Mouse (Mus musculus) limb, embryonic 14.5 days (tissue): ENCODE measurements at regions not wholly inside any gene's neighbourhood (a gene's known extent, or its start where the extent isn't known, plus 50 kb on each side); places are given as distances from the start of the nearest gene placed in this dataset.

Experiments used
- ATAC-seq: fragments of 200-750 bp; cut with Nextera tagmentation; 2 replicates; pipeline ENCODE4 v1.8.0; 2017; ENCODE audit warnings: low read depth, moderate number of reproducible peaks, moderate TSS enrichment; ENCODE audit not compliant: low FRiP score
- DNase-seq: peaks from one replicate; pipeline ENCODE4 v3.0.0-alpha.2; 2015; ENCODE audit warnings: low spot score
- H3K27ac ChIP-seq: fragments of 300-500 bp; sonication (generic); replicated peaks from 2 replicates; pipeline ENCODE4 v1.5.1; 2014; ENCODE audit warnings: low read depth, mild to moderate bottlenecking, low read length, moderate library complexity, mixed read lengths
- H3K27me3 ChIP-seq: fragments of 300-500 bp; sonication (generic); 2 replicates; pipeline ENCODE4 v1.6.1; 2014; ENCODE audit warnings: low read length, mixed read lengths; ENCODE audit not compliant: control insufficient read depth, insufficient read depth
- H3K36me3 ChIP-seq: fragments of 300-500 bp; sonication (generic); 2 replicates; pipeline ENCODE4 v1.6.1; 2014; ENCODE audit warnings: mild to moderate bottlenecking, low read length, moderate library complexity, mixed read lengths; ENCODE audit not compliant: control insufficient read depth, insufficient read depth
- H3K4me1 ChIP-seq: fragments of 300-500 bp; sonication (generic); 2 replicates; pipeline ENCODE4 v1.6.1; 2014; ENCODE audit warnings: antibody characterized with exemption, low read length, mixed read lengths; ENCODE audit not compliant: control insufficient read depth, insufficient read depth
- H3K4me2 ChIP-seq: fragments of 300-500 bp; sonication (generic); replicated peaks from 2 replicates; pipeline ENCODE4 v1.6.1; 2014; ENCODE audit warnings: low read depth, mild to moderate bottlenecking, low read length, moderate library complexity; ENCODE audit not compliant: severe bottlenecking
- H3K4me3 ChIP-seq: fragments of 300-500 bp; sonication (generic); replicated peaks from 2 replicates; pipeline ENCODE4 v1.5.1; 2014; ENCODE audit warnings: low read length
- H3K9ac ChIP-seq: fragments of 300-500 bp; sonication (generic); 2 replicates; pipeline ENCODE4 v1.6.1; 2014; ENCODE audit warnings: mild to moderate bottlenecking, low read depth, low read length, moderate library complexity; ENCODE audit not compliant: severe bottlenecking
- H3K9me3 ChIP-seq: fragments of 300-500 bp; sonication (generic); 2 replicates; pipeline ENCODE4 v1.6.1; 2016; ENCODE audit warnings: low read length; ENCODE audit not compliant: control insufficient read depth
- POLR2A ChIP-seq: fragments of 200-500 bp; IDR thresholded peaks from 2 replicates; pipeline ENCODE4 v1.8.0; 2012; ENCODE audit warnings: inconsistent platforms, mild to moderate bottlenecking, moderate library complexity, borderline replicate concordance; ENCODE audit not compliant: insufficient read depth, insufficient read length; ENCODE audit errors: extremely low read depth
- WGBS: fragments of 180-500 bp; shearing (Covaris S2); extraction: QIAGEN DNeasy Blood & Tissue Kit; methylation state at CpG from one replicate; pipeline ENCODE4 v1.1.7; 2014; 5-methylcytosine and 5-hydroxymethylcytosine counted together

- Histone ChIP-seq H3K9me3 (no peaks in the 10 kb centered on the region), H3K4me3 (no peak overlapping the region), H3K4me2 (no peak overlapping the region), H3K27ac (no peak overlapping the region), H3K9ac (no peak overlapping the region), H3K36me3 (no peaks in the 10 kb centered on the region), H3K4me1 (0 out of 2 replicates have a peak, but pooled peaks cover 6% of the 10 kb centered on the region), H3K27me3 (no peaks in the 10 kb centered on the region)
- 85% methylated on average over 9 of the region's 9 CpGs for WGBS
- no peak for ATAC-seq
- no peak for TF ChIP-seq POLR2A
- DNase-seq: no peak
Measured at GRCm38 (mm10) chr9:83273361-83273975, 127.0 kb upstream of the Hmgn3 start.

GRCm38 (mm10) chr9:83265736-83266135 lies 119.3 kb upstream of the Hmgn3 start:
- no peak for TF ChIP-seq POLR2A
- DNase-seq: no peak
- no peak overlapping the region for H3K27ac ChIP-seq
- H3K4me3 ChIP-seq: no peak overlapping the region
- no peaks in the 10 kb centered on the region for H3K9me3 ChIP-seq
- H3K4me2 ChIP-seq: no peak overlapping the region
- ATAC-seq: no peak
- H3K4me1 ChIP-seq: 0 out of 2 replicates have a peak, but pooled peaks cover 4% of the 10 kb centered on the region
- no peak overlapping the region for H3K9ac ChIP-seq
- H3K27me3 ChIP-seq: no peaks in the 10 kb centered on the region
- H3K36me3 ChIP-seq: no peaks in the 10 kb centered on the region
- 76% methylated on average over 6 of the region's 6 CpGs for WGBS

- WGBS: 38% methylated on average over 5 of the region's 5 CpGs
- Histone ChIP-seq H3K27ac (no peak overlapping the region), H3K4me3 (no peak overlapping the region), H3K9ac (no peak overlapping the region), H3K27me3 (no peaks in the 10 kb centered on the region), H3K9me3 (no peaks in the 10 kb centered on the region), H3K4me1 (0 out of 2 replicates have a peak, but pooled peaks cover 4% of the 10 kb centered on the region), H3K4me2 (no peak overlapping the region), H3K36me3 (no peaks in the 10 kb centered on the region)
- no peak for TF ChIP-seq POLR2A
- DNase-seq: no peak
- ATAC-seq: no peak
Measured at GRCm38 (mm10) chr9:83259511-83259910, 113.0 kb upstream of the Hmgn3 start.

GRCm38 (mm10) chr9:83258986-83259385 lies 112.5 kb upstream of the Hmgn3 start:
- 64% methylated on average over 3 of the region's 3 CpGs for WGBS
- ATAC-seq (no peak), DNase-seq (no peak)
- Histone ChIP-seq H3K4me2 (no peak overlapping the region), H3K4me1 (0 out of 2 replicates have a peak, but pooled peaks cover 4% of the 10 kb centered on the region), H3K9ac (no peak overlapping the region), H3K27me3 (no peaks in the 10 kb centered on the region), H3K27ac (no peak overlapping the region), H3K36me3 (no peaks in the 10 kb centered on the region), H3K9me3 (no peaks in the 10 kb centered on the region), H3K4me3 (no peak overlapping the region)
- no peak for TF ChIP-seq POLR2A

- Histone ChIP-seq H3K36me3 (no peaks in the 10 kb centered on the region), H3K27ac (no peak overlapping the region), H3K4me1 (0 out of 2 replicates have a peak, but pooled peaks cover 4% of the 10 kb centered on the region), H3K4me3 (no peak overlapping the region), H3K9me3 (no peaks in the 10 kb centered on the region), H3K4me2 (no peak overlapping the region), H3K27me3 (no peaks in the 10 kb centered on the region), H3K9ac (no peak overlapping the region)
- ATAC-seq (no peak), DNase-seq (peak; percentile 37)
- TF ChIP-seq POLR2A: no peak
- 74% methylated on average over 3 of the region's 3 CpGs for whole genome bisulfite sequencing
Measured at GRCm38 (mm10) chr9:83258476-83258875, 112.0 kb upstream of the Hmgn3 start.
